ENCODE assay signal across 16 mouse cellular contexts in the genomic region with DNA sequence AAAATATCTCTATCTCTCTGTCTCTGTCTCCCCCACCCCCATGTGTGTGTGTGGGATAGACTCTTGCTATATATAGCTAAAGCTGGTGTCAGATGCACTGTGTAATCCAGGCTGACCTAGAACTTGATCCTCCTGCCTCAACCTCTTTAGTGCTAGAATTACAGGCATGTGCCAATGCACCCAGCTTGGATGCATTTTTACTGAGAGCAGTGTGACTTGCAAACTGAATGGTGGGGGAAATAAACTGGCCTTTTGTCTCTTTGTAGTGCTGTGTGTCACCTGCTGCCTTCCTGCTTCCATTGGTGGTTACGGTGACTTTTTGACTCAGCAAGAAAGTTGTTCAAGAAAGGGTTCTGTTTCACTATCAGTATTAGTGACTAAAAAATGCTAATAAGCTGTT. TPM values are rescaled to one million over a fixed set of nuclear protein-coding genes. Genes with fewer than 3 reads are reported as not detected.
A peak's percentile ranks its signal among the peaks of the same experiment; 100 is the strongest.
DNase-seq lines count a peak whose midpoint lies in the region; ATAC-seq and TF ChIP-seq lines count a peak whose summit lies in the region.
"Had no signal": no experiment of that assay in that cellular context is flagged by ENCODE, and none has a peak within 500 bp of the region (broad histone marks: within the 10 kb centered on the region; RNA-seq: fewer than 3 reads in every experiment).

No protein-coding gene starts in this region.

- peaks cover 52% of the 10 kb centered on the region for H3K36me3 ChIP-seq in limb, embryonic 14.5 days (ENCODE audit: control insufficient read depth, insufficient read depth, low read length)
- H3K36me3 ChIP-seq in limb, embryonic 10.5 days, result peaks cover 78% of the 10 kb centered on the region
- peaks cover 63% of the 10 kb centered on the region for H3K36me3 ChIP-seq in forebrain, embryonic 14.5 days (ENCODE audit: control insufficient read depth, insufficient read depth, low read length)

- TF ChIP-seq CTCF in gastrocnemius, adult 2 months (IDR thresholded peaks at IDR 0.05), result no peak

- H3K4me2 ChIP-seq in limb, embryonic 14.5 days (replicated peaks; ENCODE audit: low read depth, low read length, severe bottlenecking), result no peak overlapping the region
- H3K4me2 ChIP-seq in forebrain, embryonic 14.5 days (ENCODE audit: low read length), result no peak overlapping the region
- H3K4me2 ChIP-seq: neural tube, embryonic 12.5 days had no signal

- no peaks in the 10 kb centered on the region for H3K9me3 ChIP-seq in limb, embryonic 14.5 days (ENCODE audit: control insufficient read depth, low read length)
- H3K9me3 ChIP-seq in limb, embryonic 10.5 days (replicated peaks), result no peaks in the 10 kb centered on the region
- no peaks in the 10 kb centered on the region for H3K9me3 ChIP-seq in forebrain, embryonic 14.5 days (replicated peaks; ENCODE audit: control insufficient read depth, low read length)
- H3K9me3 ChIP-seq: hindbrain, embryonic 10.5 days; neural tube, embryonic 12.5 days had no signal

- H3K4me3 ChIP-seq in gastrocnemius, adult 2 months, result peak overlapping the region; percentile 70
- no peak overlapping the region for H3K4me3 ChIP-seq in limb, embryonic 14.5 days (replicated peaks; ENCODE audit: low read length)
- H3K4me3 ChIP-seq in limb, embryonic 10.5 days, result no peak overlapping the region
- H3K4me3 ChIP-seq in forebrain, embryonic 14.5 days (ENCODE audit: low read depth, low read length), result no peak overlapping the region
- H3K4me3 ChIP-seq: hindbrain, embryonic 10.5 days; neural tube, embryonic 12.5 days had no signal

- intact Hi-C loops in gastrocnemius, adult 2 months (cut with DNase I), result loop anchor here (2.0 kb wide), 1 partner anchor 24 kb away; no protein-coding TSS in a partner anchor

- no peak for TF ChIP-seq POLR2A in limb, embryonic 14.5 days (IDR thresholded peaks at IDR 0.05; ENCODE audit: borderline replicate concordance, extremely low read depth, insufficient read depth, insufficient read length)

- H3K27me3 ChIP-seq in limb, embryonic 14.5 days (ENCODE audit: control insufficient read depth, insufficient read depth, low read length), result no peaks in the 10 kb centered on the region
- H3K27me3 ChIP-seq in limb, embryonic 10.5 days (ENCODE audit: low read depth, poor library complexity, severe bottlenecking), result no peaks in the 10 kb centered on the region
- H3K27me3 ChIP-seq in forebrain, embryonic 14.5 days (replicated peaks; ENCODE audit: control insufficient read depth, insufficient read depth, low read length), result no peaks in the 10 kb centered on the region
- H3K27me3 ChIP-seq: neural tube, embryonic 12.5 days had no signal

- no peaks in the 10 kb centered on the region for H3K4me1 ChIP-seq in limb, embryonic 14.5 days (ENCODE audit: control insufficient read depth, insufficient read depth, low read length)
- no peaks in the 10 kb centered on the region for H3K4me1 ChIP-seq in limb, embryonic 10.5 days
- H3K4me1 ChIP-seq in forebrain, embryonic 14.5 days (ENCODE audit: control insufficient read depth, insufficient read depth, low read length), result no peaks in the 10 kb centered on the region
- H3K4me1 ChIP-seq: hindbrain, embryonic 10.5 days; neural tube, embryonic 12.5 days had no signal

- peak overlapping the region; percentile 96 for H3K27ac ChIP-seq in gastrocnemius, adult 2 months
- no peak overlapping the region for H3K27ac ChIP-seq in limb, embryonic 14.5 days (replicated peaks; ENCODE audit: low read depth, low read length)
- no peak overlapping the region for H3K27ac ChIP-seq in limb, embryonic 10.5 days
- no peak overlapping the region for H3K27ac ChIP-seq in forebrain, embryonic 14.5 days (ENCODE audit: low read depth, low read length)
- H3K27ac ChIP-seq: hindbrain, embryonic 10.5 days; neural tube, embryonic 12.5 days had no signal

- no peak overlapping the region for H3K9ac ChIP-seq in limb, embryonic 14.5 days (ENCODE audit: low read depth, low read length, severe bottlenecking)
- no peak overlapping the region for H3K9ac ChIP-seq in forebrain, embryonic 14.5 days (ENCODE audit: low read length)
- H3K9ac ChIP-seq: neural tube, embryonic 12.5 days had no signal

- peak; percentile 60; the same call in 1 of the 2 replicates for ATAC-seq in limb, embryonic 14.5 days (ENCODE audit: low FRiP score, low read depth)
- ATAC-seq in megakaryocyte progenitor cell, adult 5-6 weeks (replicated peaks; ENCODE audit: poor library complexity), result peak; percentile 37; the same call in 1 of the 2 replicates
- no peak for ATAC-seq in forebrain, embryonic 14.5 days
- ATAC-seq: midbrain, embryonic 16.5 days had no signal

- 82% methylated on average over 1 of the region's 1 CpGs for WGBS in limb, embryonic 14.5 days
- 100% methylated on average over 1 of the region's 1 CpGs for WGBS in limb, embryonic 10.5 days
- WGBS in forebrain, embryonic 14.5 days, result 94% methylated on average over 1 of the region's 1 CpGs

- peak; percentile 51 for DNase-seq in gastrocnemius, adult 2 months
- no peak for DNase-seq in gastrocnemius, postnatal 4 days (ENCODE audit: low spot score in 2 of 2)
- peak; percentile 3 for DNase-seq in limb, embryonic 14.5 days (ENCODE audit: low spot score)
- no peak for DNase-seq in limb, embryonic 10.5 days (ENCODE audit: low spot score)
- peak; percentile 57 for DNase-seq in CD4-positive, CD25-positive, alpha-beta regulatory T cell, adult 2 months (ENCODE audit: low read depth, low spot score)
- no peak for DNase-seq in forebrain, embryonic 14.5 days (ENCODE audit: low spot score)
- no peak for DNase-seq in B cell, adult 2 months
- DNase-seq: cerebellum, postnatal 25 days; lung, adult 18-20 months; lung, postnatal 36 days; right cerebral cortex, postnatal 4 days; thymus, adult 18-20 months had no signal

RNA-seq across cellular contexts. Expression of a gene that starts 20.6 kb away (rescaled TPM):
- 10 to 100 TPM; 42.9 to 46.7 TPM for total RNA-seq in gastrocnemius, adult 2 months (2021)
- 10 to 100 TPM; 29.3 to 30.0 TPM for total RNA-seq in gastrocnemius, postnatal 4 days (2021)
- polyA plus RNA-seq in limb, embryonic 14.5 days (2012; rRNA removed), result 36.1 and 41.1 TPM in 2 replicates
- polyA plus RNA-seq in limb, embryonic 14.5 days (2014; fragmentation: Nextera tagmentation; extraction: Ambion mirVana), result 42.2 and 49.6 TPM in 2 replicates
- polyA plus RNA-seq in limb, embryonic 10.5 days (2016; fragmentation: Nextera tagmentation; extraction: Ambion mirVana), result 40.2 and 40.5 TPM in 2 replicates
- 61.7 and 64.2 TPM in 2 replicates for total RNA-seq in megakaryocyte progenitor cell, adult 5-6 weeks (2015)
- total RNA-seq in megakaryocyte progenitor cell, adult 5-6 weeks (2017), result 75.6 and 75.9 TPM in 2 replicates
- 22.5 and 22.7 TPM in 2 replicates for polyA plus RNA-seq in forebrain, embryonic 14.5 days (2014; fragmentation: Nextera tagmentation; extraction: Ambion mirVana)

RNA-seq across cellular contexts. Expression of a gene that starts 24.7 kb away (rescaled TPM):
- 100 to 1,000 TPM in 1 of 2 experiments, 10 to 100 TPM in 1; 90.5 to 140 TPM for total RNA-seq in gastrocnemius, adult 2 months (2021)
- 10 to 100 TPM; 34.9 to 37.5 TPM for total RNA-seq in gastrocnemius, postnatal 4 days (2021)
- 20.2 and 21.7 TPM in 2 replicates for polyA plus RNA-seq in limb, embryonic 14.5 days (2012; rRNA removed)
- 19.4 and 24.2 TPM in 2 replicates for polyA plus RNA-seq in limb, embryonic 14.5 days (2014; fragmentation: Nextera tagmentation; extraction: Ambion mirVana)
- 21.7 and 22.1 TPM in 2 replicates for polyA plus RNA-seq in limb, embryonic 10.5 days (2016; fragmentation: Nextera tagmentation; extraction: Ambion mirVana)
- 16.0 and 20.1 TPM in 2 replicates for total RNA-seq in megakaryocyte progenitor cell, adult 5-6 weeks (2015)
- total RNA-seq in megakaryocyte progenitor cell, adult 5-6 weeks (2017), result 16.2 and 28.2 TPM in 2 replicates
- polyA plus RNA-seq in forebrain, embryonic 14.5 days (2014; fragmentation: Nextera tagmentation; extraction: Ambion mirVana), result 30.0 and 38.7 TPM in 2 replicates

RNA-seq across cellular contexts. Expression of a gene that starts 51.6 kb away (rescaled TPM):
- 1 to 10 TPM; 2.4 to 2.9 TPM for total RNA-seq in gastrocnemius, adult 2 months (2021)
- 1 to 10 TPM; 6.6 to 8.0 TPM for total RNA-seq in gastrocnemius, postnatal 4 days (2021)
- 5.5 and 7.7 TPM in 2 replicates for polyA plus RNA-seq in limb, embryonic 14.5 days (2012; rRNA removed)
- 6.1 and 6.2 TPM in 2 replicates for polyA plus RNA-seq in limb, embryonic 14.5 days (2014; fragmentation: Nextera tagmentation; extraction: Ambion mirVana)
- polyA plus RNA-seq in limb, embryonic 10.5 days (2016; fragmentation: Nextera tagmentation; extraction: Ambion mirVana), result 3.4 and 4.7 TPM in 2 replicates
- total RNA-seq in megakaryocyte progenitor cell, adult 5-6 weeks (2015), result 1.9 and 2.7 TPM in 2 replicates
- total RNA-seq in megakaryocyte progenitor cell, adult 5-6 weeks (2017), result 2.3 and 5.3 TPM in 2 replicates
- 10.9 and 12.4 TPM in 2 replicates for polyA plus RNA-seq in forebrain, embryonic 14.5 days (2014; fragmentation: Nextera tagmentation; extraction: Ambion mirVana)

RNA-seq across cellular contexts. Expression of a gene that starts 59.0 kb away (rescaled TPM):
- 10 to 100 TPM; 27.5 to 34.5 TPM for total RNA-seq in gastrocnemius, adult 2 months (2021)
- 10 to 100 TPM; 33.7 to 40.2 TPM for total RNA-seq in gastrocnemius, postnatal 4 days (2021)
- polyA plus RNA-seq in limb, embryonic 14.5 days (2012; rRNA removed), result 31.3 and 51.9 TPM in 2 replicates
- polyA plus RNA-seq in limb, embryonic 14.5 days (2014; fragmentation: Nextera tagmentation; extraction: Ambion mirVana), result 48.2 and 50.8 TPM in 2 replicates
- polyA plus RNA-seq in limb, embryonic 10.5 days (2016; fragmentation: Nextera tagmentation; extraction: Ambion mirVana), result 61.7 and 66.8 TPM in 2 replicates
- 48.9 and 54.6 TPM in 2 replicates for total RNA-seq in megakaryocyte progenitor cell, adult 5-6 weeks (2015)
- 91.9 and 103 TPM in 2 replicates for total RNA-seq in megakaryocyte progenitor cell, adult 5-6 weeks (2017)
- 49.6 and 50.8 TPM in 2 replicates for polyA plus RNA-seq in forebrain, embryonic 14.5 days (2014; fragmentation: Nextera tagmentation; extraction: Ambion mirVana)

RNA-seq across cellular contexts. Expression of a gene that starts 59.1 kb away (rescaled TPM):
- total RNA-seq in gastrocnemius, adult 2 months (2021), result 1 to 10 TPM; 9.5 TPM
- total RNA-seq in gastrocnemius, postnatal 4 days (2021), result 10 to 100 TPM; 13.1 to 14.6 TPM
- 14.7 and 15.3 TPM in 2 replicates for polyA plus RNA-seq in limb, embryonic 14.5 days (2012; rRNA removed)
- polyA plus RNA-seq in limb, embryonic 14.5 days (2014; fragmentation: Nextera tagmentation; extraction: Ambion mirVana), result 25.3 and 29.0 TPM in 2 replicates
- polyA plus RNA-seq in limb, embryonic 10.5 days (2016; fragmentation: Nextera tagmentation; extraction: Ambion mirVana), result 31.4 and 34.3 TPM in 2 replicates
- total RNA-seq in megakaryocyte progenitor cell, adult 5-6 weeks (2015), result 15.3 and 17.0 TPM in 2 replicates
- total RNA-seq in megakaryocyte progenitor cell, adult 5-6 weeks (2017), result 37.7 and 42.0 TPM in 2 replicates
- 25.2 and 29.4 TPM in 2 replicates for polyA plus RNA-seq in forebrain, embryonic 14.5 days (2014; fragmentation: Nextera tagmentation; extraction: Ambion mirVana)

Comparison
In these comparisons a context has a peak if more than half of its experiments do, and no peak if none do; other contexts are left out.
1. DNase-seq: peak in gastrocnemius, adult 2 months (single experiment), limb, embryonic 14.5 days (single experiment) and CD4-positive, CD25-positive, alpha-beta regulatory T cell, adult 2 months (single experiment); none in gastrocnemius, postnatal 4 days (0 of 2), limb, embryonic 10.5 days (single experiment), forebrain, embryonic 14.5 days (single experiment) and B cell, adult 2 months (0 of 2).